Mouse (Mus musculus): ENCODE measurements around the gene Cdc6.
A peak's percentile ranks its signal among the peaks of the same experiment; 100 is the strongest.
"Not testable (repeated sequence)": the region's sequence is repeated elsewhere in the genome, so short reads cannot be mapped to it uniquely, and the experiment has no call there.

Gene Cdc6

GRCm38 (mm10) chr11:98909654-98910053 is 2.1 kb downstream of the Cdc6 start:
- peak; percentile 70 for DNase-seq (ENCODE audit: low spot score)

- DNase-seq (ENCODE audit: low spot score), result no peak
Observed at GRCm38 (mm10) chr11:98910415-98910814, 2.8 kb downstream of the Cdc6 start.

GRCm38 (mm10) chr11:98911498-98911897 is 3.9 kb downstream of the Cdc6 start:
- no peak for DNase-seq (ENCODE audit: low spot score)

GRCm38 (mm10) chr11:98914196-98914595 is 6.6 kb downstream of the Cdc6 start:
- no peak for DNase-seq (ENCODE audit: low spot score)

GRCm38 (mm10) chr11:98916376-98916775 is 8.8 kb downstream of the Cdc6 start:
- not testable (repeated sequence) for DNase-seq (ENCODE audit: low spot score)

GRCm38 (mm10) chr11:98917428-98918005 is 9.9 kb downstream of the Cdc6 start:
- DNase-seq (ENCODE audit: low spot score), result no peak

- DNase-seq (ENCODE audit: low spot score), result peak; percentile 66
Observed at GRCm38 (mm10) chr11:98918231-98918630, 10.6 kb downstream of the Cdc6 start.

GRCm38 (mm10) chr11:98919009-98919408 is 11.4 kb downstream of the Cdc6 start:
- no peak for DNase-seq (ENCODE audit: low spot score)

- peak; percentile 87 for DNase-seq (ENCODE audit: low spot score)
Observed at GRCm38 (mm10) chr11:98921813-98922212, 14.2 kb downstream of the Cdc6 start.

- DNase-seq (ENCODE audit: low spot score), result peak; percentile 85
Observed at GRCm38 (mm10) chr11:98922307-98922706, 14.7 kb downstream of the Cdc6 start.

GRCm38 (mm10) chr11:98922851-98923711 is 15.5 kb downstream of the Cdc6 start:
- DNase-seq (ENCODE audit: low spot score), result peak; percentile 73

- no peak for DNase-seq (ENCODE audit: low spot score)
Observed at GRCm38 (mm10) chr11:98924633-98925175, 17.1 kb downstream of the Cdc6 start.

- DNase-seq (ENCODE audit: low spot score), result peak; percentile 61
Observed at GRCm38 (mm10) chr11:98925265-98925721, 17.7 kb downstream of the Cdc6 start.

GRCm38 (mm10) chr11:98925868-98926311 is 18.3 kb downstream of the Cdc6 start:
- no peak for DNase-seq (ENCODE audit: low spot score)

- DNase-seq (ENCODE audit: low spot score), result no peak
Observed at GRCm38 (mm10) chr11:98926553-98926952, 19.0 kb downstream of the Cdc6 start.

GRCm38 (mm10) chr11:98927438-98928076 is 20.0 kb downstream of the Cdc6 start, which contains the start of gene Rara:
Gene Rara (plus strand): TSS chr11:98927818.
- no peak for DNase-seq (ENCODE audit: low spot score)

GRCm38 (mm10) chr11:98928186-98928893 is 20.7 kb downstream of the Cdc6 start:
- DNase-seq (ENCODE audit: low spot score), result peak; percentile 78

GRCm38 (mm10) chr11:98929503-98929902 is 21.9 kb downstream of the Cdc6 start:
- DNase-seq (ENCODE audit: low spot score), result peak; percentile 89

GRCm38 (mm10) chr11:98930127-98930601 is 22.6 kb downstream of the Cdc6 start:
- DNase-seq (ENCODE audit: low spot score), result peak; percentile 76

GRCm38 (mm10) chr11:98930773-98931512 is 23.3 kb downstream of the Cdc6 start:
- peak; percentile 79 for DNase-seq (ENCODE audit: low spot score)
